Mouse (Mus musculus) splenic B cell, adult 2 months (primary cell): Measurements from ENCODE around the gene Hibadh.
A peak's percentile ranks its signal among the peaks of the same experiment; 100 is the strongest.

Experiments used
- DNase-seq: peaks from one replicate; pipeline ENCODE4 v3.0.0-alpha.2; 2011; ENCODE audit warnings: low read depth, low spot score
- H3K27me3 ChIP-seq: 2 replicates; pipeline ENCODE4 v1.6.1; 2012; ENCODE audit warnings: mild to moderate bottlenecking, low read length, moderate library complexity, mixed read lengths; ENCODE audit not compliant: control insufficient read depth, poor library complexity, insufficient read depth, severe bottlenecking
- H3K36me3 ChIP-seq: 2 replicates; pipeline ENCODE4 v1.6.1; 2012; ENCODE audit warnings: mild to moderate bottlenecking, low read length, moderate library complexity, mixed read lengths; ENCODE audit not compliant: control insufficient read depth, poor library complexity, insufficient read depth, severe bottlenecking

Hibadh gene

GRCm38 (mm10) chr6:52620090-52620489 lies 20.1 kb downstream of the Hibadh start:
- Histone ChIP-seq H3K36me3 (peaks cover 7% of the 10 kb centered on the region; the same call in 1 of the 2 replicates), H3K27me3 (no peaks in the 10 kb centered on the region)
- DNase-seq = no peak

- no peaks in the 10 kb centered on the region for H3K27me3 ChIP-seq
- DNase-seq = no peak
- no peaks in the 10 kb centered on the region; the same call in none of the 2 replicates for H3K36me3 ChIP-seq
Observed at GRCm38 (mm10) chr6:52609626-52610352, 30.4 kb downstream of the Hibadh start.

- Histone ChIP-seq H3K27me3 (no peaks in the 10 kb centered on the region), H3K36me3 (no peaks in the 10 kb centered on the region; the same call in none of the 2 replicates)
- DNase-seq = no peak
Observed at GRCm38 (mm10) chr6:52608121-52608520, 32.1 kb downstream of the Hibadh start.

GRCm38 (mm10) chr6:52606746-52607347 lies 33.3 kb downstream of the Hibadh start:
- H3K27me3 ChIP-seq = no peaks in the 10 kb centered on the region
- DNase-seq = peak; percentile 37
- H3K36me3 ChIP-seq = no peaks in the 10 kb centered on the region; the same call in none of the 2 replicates

GRCm38 (mm10) chr6:52601706-52602642 lies 38.2 kb downstream of the Hibadh start:
- DNase-seq = no peak
- no peaks in the 10 kb centered on the region for H3K27me3 ChIP-seq
- H3K36me3 ChIP-seq = no peaks in the 10 kb centered on the region

GRCm38 (mm10) chr6:52601117-52601516 lies 39.1 kb downstream of the Hibadh start:
- H3K36me3 ChIP-seq = no peaks in the 10 kb centered on the region
- peak; percentile 70 for DNase-seq
- H3K27me3 ChIP-seq = no peaks in the 10 kb centered on the region

GRCm38 (mm10) chr6:52594752-52595151 lies 45.4 kb downstream of the Hibadh start:
- Histone ChIP-seq H3K36me3 (no peaks in the 10 kb centered on the region), H3K27me3 (no peaks in the 10 kb centered on the region)
- no peak for DNase-seq

GRCm38 (mm10) chr6:52586564-52586963 lies 53.6 kb downstream of the Hibadh start:
- H3K27me3 ChIP-seq = no peaks in the 10 kb centered on the region
- H3K36me3 ChIP-seq = no peaks in the 10 kb centered on the region
- no peak for DNase-seq

- H3K27me3 ChIP-seq = no peaks in the 10 kb centered on the region
- H3K36me3 ChIP-seq = no peaks in the 10 kb centered on the region
- peak; percentile 65 for DNase-seq
Observed at GRCm38 (mm10) chr6:52584383-52584782, 55.8 kb downstream of the Hibadh start.

GRCm38 (mm10) chr6:52581081-52581480 lies 59.1 kb downstream of the Hibadh start:
- H3K27me3 ChIP-seq = no peaks in the 10 kb centered on the region
- H3K36me3 ChIP-seq = no peaks in the 10 kb centered on the region
- no peak for DNase-seq

- Histone ChIP-seq H3K36me3 (no peaks in the 10 kb centered on the region; the same call in 1 of the 2 replicates), H3K27me3 (no peaks in the 10 kb centered on the region)
- DNase-seq = no peak
Observed at GRCm38 (mm10) chr6:52578322-52578721, 61.9 kb downstream of the Hibadh start.

GRCm38 (mm10) chr6:52577270-52577669 lies 62.9 kb downstream of the Hibadh start:
- Histone ChIP-seq H3K36me3 (no peaks in the 10 kb centered on the region; the same call in 1 of the 2 replicates), H3K27me3 (no peaks in the 10 kb centered on the region)
- peak; percentile 45 for DNase-seq

GRCm38 (mm10) chr6:52568706-52569105 lies 71.5 kb downstream of the Hibadh start:
- Histone ChIP-seq H3K36me3 (no peaks in the 10 kb centered on the region), H3K27me3 (no peaks in the 10 kb centered on the region)
- no peak for DNase-seq

GRCm38 (mm10) chr6:52567327-52568299 lies 72.6 kb downstream of the Hibadh start:
- Histone ChIP-seq H3K36me3 (no peaks in the 10 kb centered on the region), H3K27me3 (no peaks in the 10 kb centered on the region)
- DNase-seq = no peak
